Mouse (Mus musculus) liver, embryonic 16.5 days (tissue): Measurements from ENCODE around the gene Vmn1r175. TPM values are rescaled to one million over a fixed set of nuclear protein-coding genes. Genes with fewer than 3 reads are reported as not detected.
"Not testable (repeated sequence)": the region's sequence is repeated elsewhere in the genome, so short reads cannot be mapped to it uniquely, and the experiment has no call there.

Experiments
- ATAC-seq: fragments of 200-750 bp; cut with Nextera tagmentation; 2 replicates; pipeline ENCODE4 v1.8.0; 2017; ENCODE audit warnings: low read depth, mild to moderate bottlenecking, moderate number of reproducible peaks, moderate library complexity
- H3K27ac ChIP-seq: fragments of 300-500 bp; sonication (generic); 2 replicates; pipeline ENCODE4 v1.5.1; 2014; ENCODE audit warnings: mild to moderate bottlenecking, low read length
- H3K27me3 ChIP-seq: fragments of 300-500 bp; sonication (generic); 2 replicates; pipeline ENCODE4 v1.6.1; 2014; ENCODE audit warnings: low read depth, low read length, mixed read lengths; ENCODE audit not compliant: control insufficient read depth, insufficient read depth
- H3K36me3 ChIP-seq: fragments of 300-500 bp; sonication (generic); 2 replicates; pipeline ENCODE4 v1.6.1; 2014; ENCODE audit warnings: mild to moderate bottlenecking; ENCODE audit not compliant: control insufficient read depth, insufficient read depth
- H3K4me1 ChIP-seq: fragments of 300-500 bp; sonication (generic); 2 replicates; pipeline ENCODE4 v1.6.1; 2014; ENCODE audit warnings: low read depth, low read length, mixed read lengths; ENCODE audit not compliant: control insufficient read depth
- H3K4me2 ChIP-seq: fragments of 300-500 bp; sonication (generic); 2 replicates; pipeline ENCODE4 v1.6.1; 2014; ENCODE audit warnings: low read depth, low read length, mixed read lengths
- H3K4me3 ChIP-seq: fragments of 300-500 bp; sonication (generic); 2 replicates; pipeline ENCODE4 v1.5.1; 2014; ENCODE audit warnings: low read depth, mild to moderate bottlenecking, low read length
- H3K9ac ChIP-seq: fragments of 300-500 bp; sonication (generic); 2 replicates; pipeline ENCODE4 v1.6.1; 2014; ENCODE audit warnings: low read depth, low read length
- H3K9me3 ChIP-seq: fragments of 300-500 bp; sonication (generic); replicated peaks from 2 replicates; pipeline ENCODE4 v1.6.1; 2016; ENCODE audit warnings: low read length; ENCODE audit not compliant: control insufficient read depth
- whole genome bisulfite sequencing: fragments of 180-500 bp; shearing (Covaris S2); extraction: QIAGEN DNeasy Blood & Tissue Kit; methylation state at CpG from one replicate; pipeline ENCODE4 v1.1.7; 2014; ENCODE audit not compliant: insufficient replicate concordance; 5-methylcytosine and 5-hydroxymethylcytosine counted together
- polyA plus RNA-seq: library from polyadenylated mRNA; unstranded; fragments of >200 nt; fragmentation: Nextera tagmentation; extraction: Ambion mirVana; gene quantifications from 2 replicates; pipeline ENCODE4 v1.2.1, GENCODE M21; 2015

Vmn1r175 gene
- polyA plus RNA-seq, result not detected in 2 replicates

- H3K4me1 ChIP-seq, ATAC-seq, H3K9me3 ChIP-seq, H3K9ac ChIP-seq, H3K4me3 ChIP-seq, H3K36me3 ChIP-seq, H3K27me3 ChIP-seq, H3K27ac ChIP-seq, H3K4me2 ChIP-seq: not testable (repeated sequence)
Observed at GRCm38 (mm10) chr7:23810543-23810942, at the start of gene Vmn1r175. TSS of gene Vmn1r175 (minus strand) at chr7:23810643.

GRCm38 (mm10) chr7:23837272-23837671 lies 26.8 kb upstream of the Vmn1r175 start, which contains the start of gene Vmn1r176:
TSS of gene Vmn1r176 (minus strand) at chr7:23837372.
- not testable (repeated sequence) for H3K27ac ChIP-seq, H3K4me3 ChIP-seq, H3K4me2 ChIP-seq, H3K27me3 ChIP-seq, H3K9me3 ChIP-seq, H3K9ac ChIP-seq, ATAC-seq, H3K36me3 ChIP-seq, H3K4me1 ChIP-seq
- no CpG with 5 or more reads among the region's 1 CpGs for WGBS

- Histone ChIP-seq H3K4me1 (no peaks in the 10 kb centered on the region), H3K4me3 (no peak overlapping the region)
- 56% methylated on average over 6 of the region's 6 CpGs for WGBS
Observed at GRCm38 (mm10) chr7:23784526-23784925, 25.9 kb downstream of the Vmn1r175 start.

More at GRCm38 (mm10) chr7:23784526-23784925, 25.9 kb downstream of the Vmn1r175 start:
- no peak overlapping the region for H3K9ac ChIP-seq
- H3K27me3 ChIP-seq, result no peaks in the 10 kb centered on the region
- ATAC-seq, result no peak
- no peak overlapping the region for H3K27ac ChIP-seq
- no peak overlapping the region for H3K4me2 ChIP-seq
- H3K9me3 ChIP-seq, result no peaks in the 10 kb centered on the region; the same call in 1 of the 2 replicates
- H3K36me3 ChIP-seq, result no peaks in the 10 kb centered on the region

Other genes with a start within 250 kb of the Vmn1r175 start
- gene Vmn1r169, start 235.1 kb downstream of the Vmn1r175 start, polyA plus RNA-seq, result not detected in 2 replicates
- not detected in 2 replicates for gene Vmn1r170, start 204.5 kb downstream of the Vmn1r175 start, polyA plus RNA-seq
- not detected in 2 replicates for gene Vmn1r171, start 179.9 kb downstream of the Vmn1r175 start, polyA plus RNA-seq
- gene Vmn1r172, start 152.3 kb downstream of the Vmn1r175 start, polyA plus RNA-seq, result not detected in 2 replicates
- not detected in 2 replicates for gene Vmn1r173, start 109.9 kb downstream of the Vmn1r175 start, polyA plus RNA-seq
- not detected in 2 replicates for gene Vmn1r174, start 58.4 kb downstream of the Vmn1r175 start, polyA plus RNA-seq
- gene Vmn1r176, start 26.7 kb upstream of the Vmn1r175 start, polyA plus RNA-seq, result not detected in 2 replicates
- gene Vmn1r177, start 55.8 kb upstream of the Vmn1r175 start, polyA plus RNA-seq, result not detected in 2 replicates
- not detected in 2 replicates for gene Vmn1r178, start 81.4 kb upstream of the Vmn1r175 start, polyA plus RNA-seq
- not detected in 2 replicates for gene Vmn1r179, start 116.3 kb upstream of the Vmn1r175 start, polyA plus RNA-seq
- not detected in 2 replicates for gene Vmn1r180, start 140.0 kb upstream of the Vmn1r175 start, polyA plus RNA-seq
- gene Vmn1r181, start 164.0 kb upstream of the Vmn1r175 start, polyA plus RNA-seq, result not detected in 2 replicates
- gene V1rd19, start 191.0 kb upstream of the Vmn1r175 start, polyA plus RNA-seq, result not detected in 2 replicates
- gene Vmn1r183, start 242.6 kb upstream of the Vmn1r175 start, polyA plus RNA-seq, result not detected in 2 replicates